Mouse (Mus musculus): ENCODE data around the gene Rgs17. TPM values are rescaled to one million over a fixed set of nuclear protein-coding genes. Genes with fewer than 3 reads are reported as not detected.

Rgs17 gene
- polyA plus RNA-seq, 1 experiment from 2014 or later: 0.92 TPM

DNA sequence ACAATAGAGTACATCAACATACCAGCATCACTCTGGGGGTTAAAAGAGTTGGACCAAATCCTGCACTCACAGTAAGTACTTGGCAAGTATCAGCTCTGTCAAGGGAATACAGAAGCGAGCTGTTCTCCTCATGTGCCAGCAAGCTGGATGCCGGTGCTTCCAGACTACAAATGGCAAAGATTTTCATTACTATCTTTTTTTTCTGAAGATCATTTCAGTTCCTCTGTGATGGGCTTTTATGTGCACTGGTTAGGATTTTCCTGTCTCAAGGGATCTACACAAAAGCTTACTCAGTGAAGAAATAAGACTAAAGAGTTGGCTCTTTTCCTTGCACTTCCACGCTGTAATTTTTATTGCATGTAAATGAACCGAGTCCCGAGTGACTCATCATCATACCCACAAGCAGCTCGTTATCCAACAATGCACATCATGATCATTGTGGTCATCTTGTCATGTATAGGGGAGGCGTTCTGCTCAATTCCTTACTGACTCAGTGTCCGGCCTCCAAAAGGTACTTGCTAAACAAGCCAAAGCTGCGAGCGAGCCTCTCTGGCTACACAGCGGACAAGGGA lies 54.1 kb downstream of the Rgs17 start:
- Histone ChIP-seq H3K27ac (no peak overlapping the region), H3K36me3 (no peaks in the 10 kb centered on the region), H3K4me1 (no peaks in the 10 kb centered on the region), H3K9ac (no peak overlapping the region), H3K4me3 (no peak overlapping the region), H3K4me2 (no peak overlapping the region), H3K9me3 (no peaks in the 10 kb centered on the region), H3K27me3 (no peaks in the 10 kb centered on the region)
- 70% methylated on average over 11 of the region's 11 CpGs for WGBS
- no peak for ATAC-seq (ENCODE audit: borderline replicate concordance, extremely low read depth, low FRiP score, low TSS enrichment)

DNA sequence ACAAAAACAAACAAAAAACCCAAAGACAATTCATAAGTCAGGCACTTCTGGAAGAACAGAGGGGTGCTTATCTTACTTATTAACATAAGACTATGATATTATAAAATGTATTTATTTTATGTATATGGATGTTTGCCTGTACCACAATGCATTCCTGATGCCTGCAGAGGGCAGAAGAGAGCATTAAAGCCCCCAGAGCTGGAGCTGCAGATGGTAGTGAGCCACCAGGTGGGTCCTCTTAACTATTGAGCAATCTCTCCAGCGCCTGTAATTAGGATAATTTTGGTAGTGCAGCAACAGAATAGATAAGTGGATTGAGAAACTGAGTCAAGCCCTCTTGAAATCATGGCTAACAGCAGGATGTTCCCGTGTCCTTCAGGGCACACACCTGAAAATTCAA lies 56.2 kb downstream of the Rgs17 start:
- no peak for ATAC-seq (ENCODE audit: borderline replicate concordance, extremely low read depth, low FRiP score, low TSS enrichment)
- Histone ChIP-seq H3K9me3 (no peaks in the 10 kb centered on the region), H3K9ac (no peak overlapping the region), H3K36me3 (no peaks in the 10 kb centered on the region), H3K4me2 (no peak overlapping the region), H3K27ac (no peak overlapping the region), H3K4me3 (no peak overlapping the region), H3K4me1 (no peaks in the 10 kb centered on the region), H3K27me3 (no peaks in the 10 kb centered on the region)
- 57% methylated on average over 2 of the region's 2 CpGs for WGBS

DNA sequence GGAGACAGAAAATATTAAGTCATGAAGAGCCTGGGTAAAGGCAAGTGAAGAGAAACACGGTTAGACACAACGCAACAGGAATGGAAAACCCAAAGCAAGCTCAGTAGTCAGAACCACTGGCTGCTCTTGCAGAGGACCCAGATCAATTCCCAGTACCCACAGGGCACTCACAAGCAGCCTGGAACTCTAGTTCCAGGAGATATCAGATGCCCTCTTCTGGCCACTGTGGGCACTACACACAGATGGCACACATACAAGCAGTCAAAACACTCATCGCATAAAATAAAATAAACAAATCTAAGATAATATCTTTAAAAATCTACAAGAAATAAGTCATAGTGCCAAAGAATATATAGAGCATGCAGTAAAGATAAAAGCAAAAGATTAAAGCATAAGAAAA lies 59.5 kb downstream of the Rgs17 start:
- H3K27me3 ChIP-seq: no peaks in the 10 kb centered on the region
- no peak for ATAC-seq (ENCODE audit: borderline replicate concordance, extremely low read depth, low FRiP score, low TSS enrichment)
- no peak overlapping the region for H3K4me3 ChIP-seq
- no peaks in the 10 kb centered on the region for H3K9me3 ChIP-seq
- H3K27ac ChIP-seq: no peak overlapping the region
- no peak overlapping the region for H3K9ac ChIP-seq
- H3K4me1 ChIP-seq: no peaks in the 10 kb centered on the region
- WGBS: 94% methylated on average over 3 of the region's 3 CpGs
- H3K4me2 ChIP-seq: no peak overlapping the region
- H3K36me3 ChIP-seq: no peaks in the 10 kb centered on the region

DNA sequence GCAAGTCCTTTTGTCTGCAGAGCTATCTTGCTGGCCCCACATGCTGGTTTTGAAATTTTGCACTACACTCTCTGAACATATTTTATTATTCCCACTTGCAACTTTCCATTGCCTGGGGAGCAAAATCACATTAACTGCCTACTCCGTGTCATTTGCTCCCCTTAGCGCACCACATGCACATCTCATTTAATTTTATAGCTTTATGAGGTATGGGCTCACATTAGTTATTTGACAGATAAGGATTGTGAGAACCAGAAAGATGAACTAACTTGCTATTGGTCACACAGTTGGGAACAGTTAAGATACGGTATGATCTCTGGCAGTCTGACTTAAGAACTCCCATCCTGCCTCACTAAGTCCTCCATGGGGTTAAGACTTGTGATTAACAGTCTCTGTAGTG lies 61.4 kb downstream of the Rgs17 start:
- Histone ChIP-seq H3K4me3 (no peak overlapping the region), H3K4me1 (no peaks in the 10 kb centered on the region), H3K4me2 (no peak overlapping the region), H3K36me3 (no peaks in the 10 kb centered on the region), H3K9me3 (no peaks in the 10 kb centered on the region), H3K27me3 (no peaks in the 10 kb centered on the region), H3K9ac (no peak overlapping the region), H3K27ac (no peak overlapping the region)
- 94% methylated on average over 3 of the region's 3 CpGs for WGBS
- no peak for ATAC-seq (ENCODE audit: borderline replicate concordance, extremely low read depth, low FRiP score, low TSS enrichment)

DNA sequence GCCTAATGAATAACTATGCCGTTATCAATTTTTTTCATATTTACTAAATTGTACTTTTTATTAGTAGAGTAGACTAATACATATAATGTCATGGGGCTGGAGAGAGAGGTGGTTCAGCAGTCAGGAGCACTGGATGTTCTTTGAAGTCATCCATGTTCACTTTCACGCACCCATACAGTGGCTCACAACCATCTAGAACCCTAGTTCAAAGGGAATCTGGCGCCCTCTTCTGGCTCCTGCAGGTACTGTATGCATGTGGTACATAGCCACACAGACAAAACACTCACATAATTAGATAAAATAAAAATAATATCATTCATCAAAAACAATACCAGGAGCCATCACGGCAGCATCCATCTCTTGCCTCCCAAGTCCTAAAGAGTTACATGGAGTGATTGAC lies 62.5 kb downstream of the Rgs17 start:
- H3K9me3 ChIP-seq: no peaks in the 10 kb centered on the region
- WGBS: 73% methylated on average over 4 of the region's 4 CpGs
- H3K9ac ChIP-seq: no peak overlapping the region
- no peak for ATAC-seq (ENCODE audit: borderline replicate concordance, extremely low read depth, low FRiP score, low TSS enrichment)
- H3K4me2 ChIP-seq: no peak overlapping the region
- no peaks in the 10 kb centered on the region for H3K4me1 ChIP-seq
- no peaks in the 10 kb centered on the region for H3K36me3 ChIP-seq
- no peak overlapping the region for H3K4me3 ChIP-seq
- no peak overlapping the region for H3K27ac ChIP-seq
- H3K27me3 ChIP-seq: no peaks in the 10 kb centered on the region

DNA sequence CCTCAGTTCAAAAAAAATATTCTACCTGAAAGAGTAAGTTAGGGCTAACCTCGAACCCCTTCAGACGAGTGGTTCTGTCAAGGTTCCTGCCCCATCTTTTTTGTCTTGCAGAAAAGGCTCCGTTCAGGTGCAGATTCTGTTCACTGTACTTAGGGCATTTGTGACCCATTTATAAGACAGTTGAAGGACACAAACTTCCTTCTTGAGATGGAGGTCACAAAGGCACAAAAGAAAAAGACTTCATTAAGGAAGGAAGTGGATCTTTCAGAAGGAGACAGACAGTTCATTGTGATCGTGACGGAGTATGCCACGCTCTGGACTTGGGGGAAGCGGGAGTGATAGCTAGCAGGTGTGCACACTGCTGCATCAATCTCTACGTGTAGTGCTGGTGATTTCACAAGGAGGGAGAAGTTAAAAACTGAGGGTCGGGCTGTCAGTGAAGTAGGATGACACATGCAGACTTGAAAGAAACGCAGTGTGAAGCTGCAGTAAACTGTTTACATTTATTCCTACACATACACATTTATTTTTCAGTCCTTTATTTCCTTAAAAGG lies 64.1 kb downstream of the Rgs17 start:
- Histone ChIP-seq H3K4me1 (no peaks in the 10 kb centered on the region), H3K9ac (no peak overlapping the region), H3K4me3 (no peak overlapping the region), H3K27ac (no peak overlapping the region), H3K36me3 (no peaks in the 10 kb centered on the region), H3K27me3 (no peaks in the 10 kb centered on the region), H3K4me2 (peak overlapping the region; percentile 13; the same call in 1 of the 2 replicates), H3K9me3 (no peaks in the 10 kb centered on the region)
- no peak for ATAC-seq (ENCODE audit: borderline replicate concordance, extremely low read depth, low FRiP score, low TSS enrichment)
- WGBS: 24% methylated on average over 10 of the region's 10 CpGs

DNA sequence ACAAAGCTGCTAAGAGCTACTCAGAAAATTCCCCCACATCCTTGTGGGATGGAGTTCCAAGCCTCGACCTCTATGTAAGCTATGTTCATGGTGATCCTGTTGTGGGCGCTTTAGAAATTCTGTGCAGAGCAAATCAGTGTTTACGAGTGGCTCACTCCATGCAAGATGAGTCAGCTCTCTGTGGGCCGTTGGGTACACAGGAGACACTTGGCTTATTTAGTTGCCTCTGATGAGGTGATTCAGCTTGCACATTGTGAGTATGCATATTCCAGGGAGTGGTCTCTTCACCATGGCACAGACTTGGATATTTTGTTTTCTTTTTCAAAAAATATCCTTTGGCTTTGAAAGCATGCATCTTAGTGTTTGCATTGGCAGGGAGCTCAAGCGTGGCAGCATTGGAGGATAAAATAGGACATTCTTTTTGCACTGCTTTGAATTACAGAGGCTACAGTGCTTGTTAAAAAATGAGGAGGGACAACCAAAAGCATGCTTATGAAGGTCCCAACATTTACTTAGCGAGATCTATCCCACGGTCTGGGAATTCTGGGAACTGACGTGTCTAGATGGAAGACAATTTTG lies 68.8 kb downstream of the Rgs17 start:
- H3K9ac ChIP-seq: no peak overlapping the region
- no peaks in the 10 kb centered on the region for H3K36me3 ChIP-seq
- no peaks in the 10 kb centered on the region for H3K4me1 ChIP-seq
- H3K27ac ChIP-seq: no peak overlapping the region
- no peaks in the 10 kb centered on the region for H3K27me3 ChIP-seq
- no peak overlapping the region for H3K4me3 ChIP-seq
- H3K9me3 ChIP-seq: no peaks in the 10 kb centered on the region
- no peak overlapping the region for H3K4me2 ChIP-seq
- 85% methylated on average over 8 of the region's 8 CpGs for WGBS
- ATAC-seq (ENCODE audit: borderline replicate concordance, extremely low read depth, low FRiP score, low TSS enrichment): no peak

DNA sequence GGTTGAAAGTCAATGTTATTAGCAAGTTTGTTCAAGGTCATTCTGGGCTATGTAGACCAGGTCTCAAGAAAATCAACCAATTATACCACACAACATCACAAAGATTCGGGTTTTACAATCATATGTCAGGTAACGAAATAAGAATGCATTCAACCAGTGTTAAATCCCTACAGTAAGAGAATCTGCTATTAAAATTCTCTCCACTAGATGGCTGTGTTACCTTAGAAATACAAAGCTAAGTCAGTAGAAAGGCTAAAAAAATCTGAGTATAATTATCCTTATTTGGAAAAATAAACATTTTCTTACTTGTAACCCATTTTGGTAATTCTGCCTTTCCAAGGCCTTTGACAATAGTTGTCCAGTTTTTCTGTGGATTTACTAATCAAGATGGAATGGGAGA lies 75.3 kb downstream of the Rgs17 start:
- ATAC-seq (ENCODE audit: borderline replicate concordance, extremely low read depth, low FRiP score, low TSS enrichment): no peak
- Histone ChIP-seq H3K27me3 (no peaks in the 10 kb centered on the region), H3K9me3 (no peaks in the 10 kb centered on the region), H3K27ac (no peak overlapping the region), H3K4me1 (no peaks in the 10 kb centered on the region), H3K4me2 (no peak overlapping the region), H3K9ac (no peak overlapping the region), H3K4me3 (no peak overlapping the region), H3K36me3 (no peaks in the 10 kb centered on the region)
- 34% methylated on average over 2 of the region's 2 CpGs for WGBS

DNA sequence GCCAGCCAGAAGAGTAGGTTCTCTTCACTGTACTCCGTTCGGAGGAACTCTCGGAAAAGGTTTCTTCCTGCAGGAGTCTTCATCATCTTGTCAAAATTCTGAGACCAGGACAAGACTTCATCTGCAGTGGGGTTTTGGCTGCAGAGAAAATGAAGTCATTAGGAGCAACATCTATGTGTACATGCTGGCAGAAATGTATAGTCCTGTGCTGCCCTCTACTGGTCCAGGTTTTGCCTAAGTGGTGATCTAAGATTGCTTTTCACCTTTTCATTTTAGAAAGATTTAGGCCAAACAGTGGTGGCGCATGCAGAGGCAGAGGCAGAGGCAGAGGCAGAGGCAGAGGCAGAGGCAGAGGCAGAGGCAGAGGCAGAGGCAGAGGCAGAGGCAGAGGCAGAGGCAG lies 80.8 kb downstream of the Rgs17 start:
- Histone ChIP-seq H3K27me3 (no peaks in the 10 kb centered on the region), H3K4me3 (no peak overlapping the region), H3K9me3 (no peaks in the 10 kb centered on the region), H3K4me2 (no peak overlapping the region), H3K36me3 (no peaks in the 10 kb centered on the region), H3K27ac (no peak overlapping the region), H3K4me1 (no peaks in the 10 kb centered on the region), H3K9ac (no peak overlapping the region)
- no peak for ATAC-seq (ENCODE audit: borderline replicate concordance, extremely low read depth, low FRiP score, low TSS enrichment)
- WGBS: 80% methylated on average over 4 of the region's 4 CpGs

DNA sequence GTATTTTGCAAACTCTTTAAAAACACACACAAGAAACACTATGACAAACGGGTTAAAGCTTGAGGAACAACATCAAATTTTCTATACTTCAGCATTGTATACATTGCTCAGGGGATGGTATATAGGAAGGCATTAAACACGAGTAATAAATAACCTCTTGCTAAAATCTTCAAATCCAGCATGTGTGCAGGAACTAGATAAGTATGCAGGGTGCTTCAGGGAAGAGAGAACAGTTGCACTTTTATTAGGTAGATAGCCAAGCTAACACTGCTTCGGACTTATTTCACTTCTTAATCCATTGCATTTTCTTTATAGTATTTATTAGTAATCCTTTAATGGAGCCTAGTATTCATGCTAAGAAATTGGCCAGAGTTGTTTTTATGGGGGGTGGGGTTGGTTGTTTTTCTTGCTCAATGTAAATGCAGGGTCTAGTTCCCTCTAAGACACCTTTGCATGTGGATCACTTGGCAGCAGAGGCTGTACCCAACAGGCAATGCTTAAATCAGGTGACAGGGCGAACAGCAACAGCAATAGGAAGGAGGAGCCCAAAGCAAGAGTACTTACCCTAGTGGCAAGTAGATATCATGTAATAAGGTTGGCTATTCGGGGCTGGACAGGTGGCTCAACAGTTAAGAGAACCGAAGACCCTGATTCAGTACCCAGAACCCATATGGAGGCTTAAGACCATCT lies 95.7 kb downstream of the Rgs17 start:
- H3K4me2 ChIP-seq: no peak overlapping the region
- 60% methylated on average over 6 of the region's 6 CpGs for WGBS
- H3K4me3 ChIP-seq: no peak overlapping the region
- no peaks in the 10 kb centered on the region for H3K36me3 ChIP-seq
- no peak overlapping the region for H3K9ac ChIP-seq
- H3K27ac ChIP-seq: no peak overlapping the region
- peaks cover 12% of the 10 kb centered on the region; the same call in 1 of the 2 replicates for H3K4me1 ChIP-seq
- no peaks in the 10 kb centered on the region for H3K27me3 ChIP-seq
- H3K9me3 ChIP-seq: no peaks in the 10 kb centered on the region
- ATAC-seq (ENCODE audit: borderline replicate concordance, extremely low read depth, low FRiP score, low TSS enrichment): no peak

DNA sequence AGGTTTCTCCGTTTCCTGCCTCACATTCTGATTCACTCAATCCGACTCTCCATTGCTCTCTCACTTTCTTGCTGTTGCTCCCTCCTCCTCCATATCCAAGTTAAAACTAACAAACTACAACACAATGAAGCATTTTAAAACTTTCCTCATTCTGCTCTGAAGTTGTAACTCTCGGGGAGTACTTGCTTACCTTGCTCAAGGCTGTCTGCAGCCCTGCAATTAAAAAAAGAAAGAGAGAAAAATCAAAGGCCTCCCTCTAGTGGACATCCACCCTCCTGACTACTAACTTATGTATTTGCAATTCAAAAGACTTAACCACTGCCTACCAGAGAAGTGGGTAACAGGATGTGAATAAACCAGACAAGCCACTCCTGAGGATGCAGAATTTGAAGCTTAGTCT lies 97.4 kb downstream of the Rgs17 start:
- Histone ChIP-seq H3K4me2 (peak overlapping the region; percentile 75), H3K4me1 (peaks cover 13% of the 10 kb centered on the region; the same call in 1 of the 2 replicates), H3K4me3 (peak overlapping the region; percentile 94), H3K27ac (peak overlapping the region; percentile 97), H3K9me3 (no peaks in the 10 kb centered on the region), H3K27me3 (no peaks in the 10 kb centered on the region), H3K9ac (peak overlapping the region; percentile 37; the same call in 1 of the 2 replicates), H3K36me3 (peaks cover 5% of the 10 kb centered on the region)
- 0% methylated on average over 3 of the region's 3 CpGs for WGBS
- ATAC-seq (ENCODE audit: borderline replicate concordance, extremely low read depth, low FRiP score, low TSS enrichment): no peak
